In genomic region chr8:90828181-90828986, GRCm38 (mm10) we compare ENCODE assay signal across 8 mouse cellular contexts. TPM values are rescaled to one million over a fixed set of nuclear protein-coding genes. Genes with fewer than 3 reads are reported as not detected.
DNase-seq lines count a peak whose midpoint lies in the region; ATAC-seq and TF ChIP-seq lines count a peak whose summit lies in the region.

Gene Chd9 (plus strand): TSS chr8:90828352.

- H3K9me3 ChIP-seq in E14TG2a.4 (ENCODE audit: low read length): peaks cover 8% of the 10 kb centered on the region; the same call in 1 of the 2 replicates
- no peaks in the 10 kb centered on the region for H3K9me3 ChIP-seq in forebrain, embryonic 13.5 days (replicated peaks)
- H3K9me3 ChIP-seq in liver, postnatal 0 days (ENCODE audit: low read length): no peaks in the 10 kb centered on the region
- no peaks in the 10 kb centered on the region for H3K9me3 ChIP-seq in neural tube, embryonic 14.5 days (ENCODE audit: control insufficient read depth, low read length)

- H3K4me2 ChIP-seq in forebrain, embryonic 13.5 days: peak within 1 kb of the TSS; percentile 76
- H3K4me2 ChIP-seq in liver, postnatal 0 days (ENCODE audit: low read depth, low read length): peak within 1 kb of the TSS; percentile 76
- peak within 1 kb of the TSS; percentile 79 for H3K4me2 ChIP-seq in neural tube, embryonic 14.5 days (ENCODE audit: low read depth, low read length)

- no peak for TF ChIP-seq EP300 in liver, postnatal 0 days (IDR thresholded peaks at IDR 0.05; ENCODE audit: low read depth)

- H3K4me3 ChIP-seq in E14TG2a.4 (replicated peaks; ENCODE audit: low read length): peak within 1 kb of the TSS; percentile 88
- H3K4me3 ChIP-seq in forebrain, embryonic 13.5 days: peak within 1 kb of the TSS; percentile 47
- peak within 1 kb of the TSS; percentile 48 for H3K4me3 ChIP-seq in liver, postnatal 0 days (ENCODE audit: low read depth, low read length)
- peak within 1 kb of the TSS; percentile 41 for H3K4me3 ChIP-seq in neural tube, embryonic 14.5 days (ENCODE audit: low read depth, low read length)

- ATAC-seq in forebrain, embryonic 13.5 days: peak; percentile 95
- ATAC-seq in liver, postnatal 0 days: peak; percentile 89
- peak; percentile 96 for ATAC-seq in neural tube, embryonic 14.5 days (ENCODE audit: low read depth)

- DNase-seq in c-Kit-positive CD71-positive TER-119-positive erythroid progenitor cells, embryonic 14.5 days (ENCODE audit: low spot score): peak; percentile 87
- peak; percentile 98 to 99 for DNase-seq in heart, postnatal 10 days
- peak; percentile 74 for DNase-seq in large intestine, adult 2 months (ENCODE audit: low read depth, low spot score)
- peak; percentile 93 for DNase-seq in liver, postnatal 0 days
- DNase-seq in testis, postnatal 10 days (ENCODE audit: low spot score): peak; percentile 97

- H3K27ac ChIP-seq in forebrain, embryonic 13.5 days: peak within 1 kb of the TSS; percentile 73
- no peak within 1 kb of the TSS for H3K27ac ChIP-seq in liver, postnatal 0 days (ENCODE audit: low read depth)
- H3K27ac ChIP-seq in neural tube, embryonic 14.5 days (ENCODE audit: low read depth, low read length): peak within 1 kb of the TSS; percentile 71

- no peaks in the 10 kb centered on the region for H3K36me3 ChIP-seq in E14TG2a.4 (ENCODE audit: insufficient read depth, low read length)
- H3K36me3 ChIP-seq in forebrain, embryonic 13.5 days (ENCODE audit: poor library complexity, severe bottlenecking): no peaks in the 10 kb centered on the region
- no peaks in the 10 kb centered on the region for H3K36me3 ChIP-seq in liver, postnatal 0 days (replicated peaks; ENCODE audit: insufficient read depth, low read length)
- H3K36me3 ChIP-seq in neural tube, embryonic 14.5 days (ENCODE audit: control insufficient read depth, insufficient read depth, low read length): no peaks in the 10 kb centered on the region

- intact Hi-C loops in heart, postnatal 10 days (cut with DNase I): loop anchor here (1.0 to 2.0 kb wide), 5 partner anchors 48 to 191 kb away; no protein-coding TSS in a partner anchor

- WGBS in forebrain, embryonic 13.5 days: under 1% methylated on average over 38 of the region's 39 CpGs
- WGBS in large intestine, adult 2 months: 4% methylated on average over 39 of the region's 39 CpGs
- 5% methylated on average over 39 of the region's 39 CpGs for WGBS in liver, postnatal 0 days (ENCODE audit: insufficient replicate concordance)
- WGBS in neural tube, embryonic 14.5 days: under 1% methylated on average over 39 of the region's 39 CpGs

- H3K9ac ChIP-seq in forebrain, embryonic 13.5 days: peak within 1 kb of the TSS; percentile 72
- H3K9ac ChIP-seq in liver, postnatal 0 days (replicated peaks): peak within 1 kb of the TSS; percentile 47
- peak within 1 kb of the TSS; percentile 48 for H3K9ac ChIP-seq in neural tube, embryonic 14.5 days (replicated peaks; ENCODE audit: low read depth, low read length)

- H3K27me3 ChIP-seq in E14TG2a.4 (ENCODE audit: insufficient read depth, low read length): no peaks in the 10 kb centered on the region
- no peaks in the 10 kb centered on the region for H3K27me3 ChIP-seq in forebrain, embryonic 13.5 days
- H3K27me3 ChIP-seq in liver, postnatal 0 days (ENCODE audit: insufficient read depth, low read length): no peaks in the 10 kb centered on the region
- no peaks in the 10 kb centered on the region for H3K27me3 ChIP-seq in neural tube, embryonic 14.5 days (ENCODE audit: control insufficient read depth, insufficient read depth, low read length)

- peaks cover 74% of the 10 kb centered on the region for H3K4me1 ChIP-seq in E14TG2a.4 (replicated peaks; ENCODE audit: low read depth, low read length)
- peaks cover 18% of the 10 kb centered on the region for H3K4me1 ChIP-seq in forebrain, embryonic 13.5 days
- peaks cover 16% of the 10 kb centered on the region for H3K4me1 ChIP-seq in liver, postnatal 0 days (ENCODE audit: insufficient read depth)
- peaks cover 11% of the 10 kb centered on the region; the same call in 1 of the 2 replicates for H3K4me1 ChIP-seq in neural tube, embryonic 14.5 days (ENCODE audit: control insufficient read depth, insufficient read depth, low read length)

- TF ChIP-seq CTCF in E14TG2a.4 (conservative IDR thresholded peaks at IDR 0.05; ENCODE audit: low read length): peak; percentile 70
- TF ChIP-seq CTCF in liver, postnatal 0 days (IDR thresholded peaks at IDR 0.05; ENCODE audit: low read depth): peak; percentile 99

RNA-seq across cellular contexts. Expression of gene Chd9, which starts in this region (rescaled TPM):
- polyA plus RNA-seq in forebrain, embryonic 13.5 days (2015; fragmentation: Nextera tagmentation; extraction: Ambion mirVana): 77.0 and 85.2 TPM in 2 replicates
- 10 to 100 TPM; 47.9 to 51.0 TPM for total RNA-seq in heart, postnatal 10 days (2021)
- polyA plus RNA-seq in large intestine, adult 2 months (2012; rRNA removed): 609 and 758 TPM in 2 replicates
- 27.2 and 32.2 TPM in 2 replicates for polyA plus RNA-seq in liver, postnatal 0 days (2015; fragmentation: Nextera tagmentation; extraction: Ambion mirVana)
- polyA plus RNA-seq in neural tube, embryonic 14.5 days (2014; fragmentation: Nextera tagmentation; extraction: Ambion mirVana): 97.4 and 112 TPM in 2 replicates
